Mouse (Mus musculus) activated CD4-positive, CD25-positive, alpha-beta regulatory T cell (primary cell): ENCODE results near the gene Mrpl42. TPM values are rescaled to one million over a fixed set of nuclear protein-coding genes. Genes with fewer than 3 reads are reported as not detected.

Source experiments
- polyA plus RNA-seq, 2 experiments: library from polyadenylated mRNA; unstranded; fragments of 100-300 nt; shearing (Covaris generic); gene quantifications; one replicate each; pipeline ENCODE4 v1.2.1; 2017

Gene Mrpl42
- 100 to 1,000 TPM; 130 to 144 TPM for polyA plus RNA-seq

DNA sequence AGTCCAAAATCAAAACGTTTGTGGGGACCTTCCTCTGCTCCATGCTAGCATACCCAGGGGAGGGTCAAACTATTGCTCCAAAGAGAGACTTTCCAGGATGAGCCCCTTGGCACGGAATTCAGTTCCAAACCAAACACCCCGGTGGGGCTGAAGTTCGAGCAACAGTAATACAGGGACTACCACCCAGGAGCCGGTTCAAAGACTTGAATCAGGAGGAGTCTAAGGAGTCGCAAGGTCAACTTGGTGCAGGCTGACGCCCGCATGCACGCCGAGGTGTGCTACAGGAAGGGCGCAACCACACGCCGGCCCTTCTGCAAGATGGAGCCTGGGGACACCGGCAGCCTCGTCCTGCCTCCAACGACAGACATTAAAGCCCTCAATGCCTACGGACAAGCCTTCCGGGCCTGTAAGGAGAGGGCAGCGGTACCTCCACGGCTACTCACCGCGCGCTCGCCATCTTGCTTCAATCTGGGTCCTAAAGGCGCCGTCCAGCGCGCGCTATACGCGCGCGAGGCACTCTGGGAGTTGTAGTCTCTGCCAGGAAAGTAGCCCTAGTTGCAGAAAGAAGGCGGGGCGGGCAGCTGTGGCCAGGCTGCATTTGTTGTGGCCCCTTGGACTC lies at the start of gene Mrpl42:
Gene Mrpl42, minus strand, starts transcription at position 478 of the 619 bp plus-strand sequence.

DNA sequence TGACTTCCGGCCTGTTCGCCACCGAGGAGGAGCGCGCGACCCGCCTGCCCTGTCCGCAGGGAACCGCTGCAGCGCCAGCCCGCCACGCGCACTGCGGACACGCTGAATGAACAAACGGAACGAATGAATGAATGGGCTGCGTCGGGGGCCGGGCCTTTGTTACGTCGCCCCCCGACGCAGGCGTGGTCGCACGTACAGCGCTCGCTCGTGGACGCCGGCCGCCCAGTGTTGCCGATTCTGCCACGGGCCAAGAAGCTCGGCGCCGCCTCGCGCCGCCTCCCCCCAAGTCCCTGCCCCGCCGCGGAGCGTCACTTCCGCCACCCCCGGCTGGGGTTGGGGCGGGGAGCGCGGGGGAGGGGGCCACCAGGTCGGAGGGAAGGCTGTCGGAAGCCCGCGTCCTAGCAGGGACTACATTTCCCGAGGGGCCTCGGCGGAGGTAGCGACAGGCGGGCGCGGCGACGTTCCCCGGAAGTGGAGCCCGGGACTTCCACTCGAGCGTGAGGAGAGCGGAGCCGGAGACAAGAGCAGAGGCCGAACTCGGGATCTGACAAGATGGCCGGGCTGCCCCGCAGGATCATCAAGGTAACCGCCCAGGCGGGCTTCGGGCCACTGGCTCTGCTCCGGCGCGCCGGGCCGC lies 13.0 kb upstream of the Mrpl42 start, which contains the start of gene Ube2n:
Gene Ube2n, plus strand, starts transcription at position 490 of the 637 bp plus-strand sequence.

Other genes starting within 250 kb of the Mrpl42 start
- 10 to 100 TPM; 23.7 to 29.3 TPM for gene Cradd, start 177.8 kb downstream of the Mrpl42 start, polyA plus RNA-seq
- 100 to 1,000 TPM in 1 of 2 experiments, 10 to 100 TPM in 1; 97.2 to 228 TPM for gene Socs2, start 84.8 kb downstream of the Mrpl42 start, polyA plus RNA-seq
- 100 to 1,000 TPM; 325 to 358 TPM for gene Ube2n, start 13.2 kb upstream of the Mrpl42 start, polyA plus RNA-seq
- gene Nudt4, start 62.2 kb upstream of the Mrpl42 start, polyA plus RNA-seq: 10 to 100 TPM; 41.3 to 49.8 TPM
- not detected for gene Anapc15-ps, start 171.5 kb upstream of the Mrpl42 start, polyA plus RNA-seq